Mouse (Mus musculus) intestine, embryonic 16.5 days (tissue): ENCODE results near the gene Emc9. TPM values are rescaled to one million over a fixed set of nuclear protein-coding genes. Genes with fewer than 3 reads are reported as not detected.

Experiments used
- ATAC-seq: fragments of 200-750 bp; cut with Nextera tagmentation; 2 replicates; pipeline ENCODE4 v1.8.0; 2017; ENCODE audit warnings: moderate TSS enrichment, moderate library complexity
- H3K27ac ChIP-seq: fragments of 300-500 bp; sonication (generic); 2 replicates; pipeline ENCODE4 v1.5.1; 2014; ENCODE audit warnings: mild to moderate bottlenecking, low read length
- H3K27me3 ChIP-seq: fragments of 300-500 bp; sonication (generic); replicated peaks from 2 replicates; pipeline ENCODE4 v1.6.1; 2014; ENCODE audit warnings: low read length, control low read depth, mixed read lengths; ENCODE audit not compliant: control insufficient read depth, insufficient read depth
- H3K36me3 ChIP-seq: fragments of 300-500 bp; sonication (generic); 2 replicates; pipeline ENCODE4 v1.6.1; 2014; ENCODE audit warnings: low read length, control low read depth; ENCODE audit not compliant: control insufficient read depth, insufficient read depth
- H3K4me1 ChIP-seq: fragments of 300-500 bp; sonication (generic); 2 replicates; pipeline ENCODE4 v1.6.1; 2014; ENCODE audit warnings: low read length, control low read depth, mixed read lengths; ENCODE audit not compliant: control insufficient read depth, insufficient read depth
- H3K4me2 ChIP-seq: fragments of 300-500 bp; sonication (generic); 2 replicates; pipeline ENCODE4 v1.6.1; 2014; ENCODE audit warnings: low read depth, low read length, control low read depth
- H3K4me3 ChIP-seq: fragments of 300-500 bp; sonication (generic); 2 replicates; pipeline ENCODE4 v1.5.1; 2014; ENCODE audit warnings: mild to moderate bottlenecking, low read length
- H3K9ac ChIP-seq: fragments of 300-500 bp; sonication (generic); 2 replicates; pipeline ENCODE4 v1.6.1; 2014; ENCODE audit warnings: low read depth, low read length
- H3K9me3 ChIP-seq: fragments of 300-500 bp; sonication (generic); 2 replicates; pipeline ENCODE4 v1.6.1; 2016; ENCODE audit warnings: low read length, control low read depth; ENCODE audit not compliant: control insufficient read depth
- WGBS: fragments of 180-500 bp; shearing (Covaris S2); extraction: QIAGEN DNeasy Blood & Tissue Kit; methylation state at CpG from one replicate; pipeline ENCODE4 v1.1.7; 2014; 5-methylcytosine and 5-hydroxymethylcytosine counted together
- polyA plus RNA-seq: library from polyadenylated mRNA; unstranded; fragments of >200 nt; fragmentation: Nextera tagmentation; extraction: Ambion mirVana; gene quantifications from 2 replicates; pipeline ENCODE4 v1.2.1, GENCODE M21; 2015

The Emc9 gene
- polyA plus RNA-seq, 1 experiment from 2014 or later, result 14.0 TPM

DNA sequence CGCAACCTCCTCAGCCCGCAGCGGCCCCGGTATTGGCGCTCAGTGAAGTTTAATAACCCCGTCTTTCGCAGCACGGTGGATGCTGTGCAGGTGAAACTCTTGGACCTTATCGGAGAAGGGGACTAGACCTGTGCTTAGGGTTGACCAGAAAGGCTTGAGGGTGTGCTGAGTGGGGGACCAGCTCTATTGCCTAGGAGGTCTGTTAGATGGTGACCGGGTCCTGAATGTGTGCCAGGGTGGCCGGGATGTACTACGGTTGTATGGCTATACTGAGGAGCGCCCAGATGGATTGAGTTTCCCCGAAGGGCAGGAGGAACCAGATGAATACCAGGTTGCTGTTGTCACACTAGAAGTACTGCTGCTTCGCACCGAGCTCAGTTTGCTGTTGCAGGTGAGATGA is 7.1 kb upstream of the Emc9 start:
- H3K4me1 ChIP-seq, result peaks cover 19% of the 10 kb centered on the region
- no peaks in the 10 kb centered on the region for H3K27me3 ChIP-seq
- H3K9me3 ChIP-seq, result no peaks in the 10 kb centered on the region
- peak overlapping the region; percentile 84 for H3K4me3 ChIP-seq
- H3K27ac ChIP-seq, result peak overlapping the region; percentile 78
- H3K36me3 ChIP-seq, result peaks cover 11% of the 10 kb centered on the region
- H3K4me2 ChIP-seq, result peak overlapping the region; percentile 56
- ATAC-seq, result no peak
- 4% methylated on average over 16 of the region's 16 CpGs for WGBS
- H3K9ac ChIP-seq, result peak overlapping the region; percentile 88

DNA sequence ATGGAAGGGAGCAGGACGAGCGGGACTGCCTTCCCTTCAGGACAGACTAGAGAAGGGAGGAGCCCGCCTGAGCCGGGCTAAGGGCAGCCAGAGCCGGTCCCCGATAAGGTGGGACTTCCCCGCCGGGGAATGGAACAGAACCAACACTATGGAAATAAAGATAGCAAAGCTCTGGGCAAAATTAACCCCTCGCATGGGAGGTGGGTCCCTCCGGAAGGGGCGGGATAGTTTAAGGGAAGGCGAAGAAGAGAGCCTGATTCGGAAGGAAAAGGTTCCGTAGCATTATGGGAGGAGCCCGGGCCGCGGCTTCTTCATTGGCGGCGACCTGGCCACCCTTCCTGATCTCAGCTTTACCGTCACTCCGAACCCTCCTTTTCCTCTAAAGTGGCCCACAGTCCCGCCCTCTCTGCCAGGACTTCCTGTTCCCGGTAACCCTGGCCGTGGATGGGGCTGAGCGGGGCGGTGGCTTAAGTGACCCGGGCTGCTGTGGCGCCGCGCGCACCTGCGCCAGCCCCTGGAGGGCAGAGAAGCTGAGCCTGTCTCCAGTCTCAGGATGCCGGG is 6.3 kb upstream of the Emc9 start, which contains the start of gene Rnf31:
Rnf31 (plus strand) TSS at position 378 of the 561 bp plus-strand sequence.
- Histone ChIP-seq H3K9ac (peak within 1 kb of the TSS; percentile 88), H3K9me3 (no peaks in the 10 kb centered on the region), H3K4me1 (peaks cover 19% of the 10 kb centered on the region), H3K36me3 (peaks cover 8% of the 10 kb centered on the region), H3K4me3 (peak within 1 kb of the TSS; percentile 84), H3K27ac (peak within 1 kb of the TSS; percentile 96), H3K27me3 (no peaks in the 10 kb centered on the region), H3K4me2 (peak within 1 kb of the TSS; percentile 56)
- under 1% methylated on average over 33 of the region's 33 CpGs for WGBS
- peak; percentile 90 for ATAC-seq

DNA sequence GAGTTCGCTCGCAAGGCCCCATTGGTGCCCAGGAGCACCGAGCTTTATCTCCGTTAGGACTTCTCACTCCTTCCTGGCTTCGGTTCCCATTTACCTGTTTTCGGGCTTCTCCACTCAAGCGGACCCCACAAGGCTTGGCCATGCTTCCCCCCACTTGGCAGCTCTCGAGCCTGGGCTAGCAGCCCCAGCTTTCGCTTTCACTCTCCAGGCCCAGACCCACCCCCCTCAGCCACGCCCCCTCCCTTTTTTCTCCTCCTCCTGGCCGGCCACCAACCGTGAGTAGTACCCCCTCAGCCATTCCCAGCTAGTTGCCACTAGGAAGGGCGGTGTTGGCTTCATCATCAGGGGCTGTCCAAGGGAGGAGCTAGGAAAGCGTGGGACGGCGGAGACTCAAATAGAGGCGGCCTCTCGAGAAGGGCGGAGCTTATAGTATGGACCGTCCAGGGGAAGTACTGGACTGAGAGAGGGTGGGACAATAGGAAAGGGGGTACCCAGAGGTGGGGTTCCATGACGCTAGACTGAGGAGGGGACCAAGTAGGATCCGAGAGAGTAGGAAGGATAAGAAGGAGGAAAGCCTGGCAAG is 5.7 kb upstream of the Emc9 start, which contains the start of gene Psme2:
Psme2 (minus strand) TSS at position 366 of the 583 bp plus-strand sequence.
- Histone ChIP-seq H3K4me1 (peaks cover 19% of the 10 kb centered on the region), H3K36me3 (peaks cover 6% of the 10 kb centered on the region), H3K27ac (peak within 1 kb of the TSS; percentile 96), H3K4me2 (peak within 1 kb of the TSS; percentile 56), H3K4me3 (peak within 1 kb of the TSS; percentile 84), H3K9me3 (no peaks in the 10 kb centered on the region), H3K27me3 (no peaks in the 10 kb centered on the region), H3K9ac (peak within 1 kb of the TSS; percentile 88)
- WGBS, result 0% methylated on average over 22 of the region's 22 CpGs
- ATAC-seq, result peak; percentile 96

DNA sequence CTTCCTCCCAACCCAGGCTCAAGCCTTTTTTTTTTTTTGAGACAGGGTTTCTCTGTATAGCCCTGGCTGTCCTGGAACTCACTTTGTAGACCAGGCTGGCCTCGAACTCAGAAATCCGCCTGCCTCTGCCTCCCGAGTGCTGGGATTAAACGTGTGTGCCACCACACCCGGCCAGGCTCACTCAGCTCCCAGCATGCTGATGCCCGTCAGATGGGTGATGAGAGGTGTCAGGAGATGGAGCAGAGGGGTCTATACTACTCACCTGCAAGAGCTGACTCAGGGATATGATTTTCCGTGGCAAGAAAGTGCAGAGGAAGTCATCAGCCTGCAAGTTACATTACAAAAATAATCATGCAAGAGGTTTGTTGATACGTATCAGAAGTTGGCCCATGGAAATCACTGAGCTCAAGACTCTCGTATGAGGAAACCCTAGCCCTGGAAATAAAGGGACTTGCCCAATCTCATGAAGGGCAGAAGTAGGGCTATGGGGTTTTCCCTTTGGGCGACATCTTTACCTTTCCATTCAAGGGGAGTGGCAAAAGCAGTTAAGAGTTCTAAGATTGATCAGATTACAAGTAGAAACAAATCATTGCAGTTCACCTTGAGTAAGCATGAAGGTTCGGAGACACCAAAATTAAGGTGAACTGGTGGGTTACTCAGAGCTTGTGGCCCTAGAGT is 4.8 kb upstream of the Emc9 start:
- 77% methylated on average over 11 of the region's 11 CpGs for WGBS
- Histone ChIP-seq H3K9me3 (no peaks in the 10 kb centered on the region), H3K9ac (peak overlapping the region; percentile 79), H3K4me1 (peaks cover 22% of the 10 kb centered on the region), H3K36me3 (peaks cover 3% of the 10 kb centered on the region), H3K4me3 (peak overlapping the region; percentile 84), H3K27ac (peak overlapping the region; percentile 79), H3K4me2 (peak overlapping the region; percentile 56), H3K27me3 (no peaks in the 10 kb centered on the region)
- ATAC-seq, result no peak

DNA sequence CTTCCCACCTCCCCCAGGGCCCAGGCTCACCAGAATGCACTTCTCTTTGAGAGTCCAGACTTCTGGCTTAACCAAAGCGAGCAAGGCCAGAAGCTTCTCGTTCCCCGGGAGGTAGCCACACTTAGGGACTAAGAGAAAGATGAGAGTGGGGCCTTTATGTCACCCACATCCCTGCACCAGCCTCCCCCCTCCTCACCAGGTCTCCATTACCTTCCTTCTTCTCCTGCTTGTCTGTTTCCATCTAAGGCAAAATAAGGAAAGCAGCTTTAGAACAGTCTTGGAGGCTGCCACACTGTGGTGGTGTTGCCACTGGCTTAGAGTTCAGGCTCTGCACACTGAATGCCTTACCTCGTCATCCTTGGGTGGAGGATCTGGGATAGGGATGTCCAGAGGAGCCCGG is 4.2 kb upstream of the Emc9 start:
- WGBS, result 92% methylated on average over 5 of the region's 5 CpGs

DNA sequence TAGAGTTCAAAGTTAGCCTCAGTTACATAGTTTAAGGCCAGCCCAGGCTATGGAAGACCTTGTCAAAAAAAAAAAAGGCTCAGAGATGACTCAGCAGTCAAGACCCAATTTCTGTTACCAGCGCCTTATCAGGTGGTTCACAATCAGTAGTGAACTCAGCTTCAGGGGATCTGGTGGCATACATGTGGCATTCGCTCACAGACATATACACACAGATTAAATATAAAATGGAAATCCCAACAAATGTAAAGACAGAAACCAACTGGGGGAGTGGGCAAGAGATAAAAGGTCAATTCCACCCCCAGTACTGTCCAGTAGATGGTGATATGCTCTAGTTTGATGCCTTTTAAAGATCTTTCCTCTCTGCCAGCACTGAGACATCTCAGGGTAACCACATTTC is 1.0 kb upstream of the Emc9 start:
- Histone ChIP-seq H3K36me3 (peaks cover under 1% of the 10 kb centered on the region; the same call in 1 of the 2 replicates), H3K9me3 (no peaks in the 10 kb centered on the region), H3K27me3 (no peaks in the 10 kb centered on the region), H3K27ac (peak overlapping the region; percentile 70; the same call in 1 of the 2 replicates), H3K4me3 (no peak overlapping the region), H3K9ac (no peak overlapping the region), H3K4me2 (no peak overlapping the region), H3K4me1 (peaks cover 13% of the 10 kb centered on the region)
- WGBS, result 92% methylated on average over 2 of the region's 2 CpGs
- ATAC-seq, result no peak

More for the DNA sequence above, 4.2 kb upstream of the Emc9 start:
- no peaks in the 10 kb centered on the region for H3K27me3 ChIP-seq
- H3K9ac ChIP-seq, result no peak overlapping the region
- ATAC-seq, result no peak
- no peaks in the 10 kb centered on the region for H3K9me3 ChIP-seq
- H3K27ac ChIP-seq, result no peak overlapping the region
- no peak overlapping the region for H3K4me2 ChIP-seq
- H3K36me3 ChIP-seq, result no peaks in the 10 kb centered on the region; the same call in 1 of the 2 replicates
- H3K4me3 ChIP-seq, result no peak overlapping the region
- peaks cover 25% of the 10 kb centered on the region for H3K4me1 ChIP-seq

DNA sequence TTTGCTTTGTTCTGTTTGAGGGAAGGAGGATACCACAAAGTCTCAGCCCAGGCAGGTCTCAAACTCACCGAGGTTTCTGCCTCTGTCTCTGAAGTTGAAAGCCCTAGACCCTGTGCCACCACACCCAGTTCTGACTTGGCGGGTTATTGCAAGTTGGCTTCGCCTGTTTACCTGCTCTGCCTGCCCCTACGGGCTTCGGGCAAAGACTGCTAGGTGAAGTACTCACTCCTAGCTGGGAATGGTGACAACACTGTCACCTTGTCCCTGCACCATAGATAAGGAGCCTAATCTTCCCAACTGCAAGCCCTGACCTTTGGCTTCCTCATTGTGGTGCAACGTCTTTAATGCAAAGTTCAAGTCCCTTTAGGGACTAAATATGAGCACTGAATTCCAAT is 461 bp upstream of the Emc9 start:
- H3K4me1 ChIP-seq, result peaks cover 13% of the 10 kb centered on the region
- 40% methylated on average over 6 of the region's 6 CpGs for WGBS
- H3K4me2 ChIP-seq, result peak overlapping the region; percentile 91
- ATAC-seq, result peak; percentile 82
- peak overlapping the region; percentile 70; the same call in 1 of the 2 replicates for H3K27ac ChIP-seq
- H3K9ac ChIP-seq, result no peak overlapping the region
- H3K27me3 ChIP-seq, result no peaks in the 10 kb centered on the region
- peaks cover 7% of the 10 kb centered on the region; the same call in 1 of the 2 replicates for H3K36me3 ChIP-seq
- H3K4me3 ChIP-seq, result no peak overlapping the region
- no peaks in the 10 kb centered on the region for H3K9me3 ChIP-seq

DNA sequence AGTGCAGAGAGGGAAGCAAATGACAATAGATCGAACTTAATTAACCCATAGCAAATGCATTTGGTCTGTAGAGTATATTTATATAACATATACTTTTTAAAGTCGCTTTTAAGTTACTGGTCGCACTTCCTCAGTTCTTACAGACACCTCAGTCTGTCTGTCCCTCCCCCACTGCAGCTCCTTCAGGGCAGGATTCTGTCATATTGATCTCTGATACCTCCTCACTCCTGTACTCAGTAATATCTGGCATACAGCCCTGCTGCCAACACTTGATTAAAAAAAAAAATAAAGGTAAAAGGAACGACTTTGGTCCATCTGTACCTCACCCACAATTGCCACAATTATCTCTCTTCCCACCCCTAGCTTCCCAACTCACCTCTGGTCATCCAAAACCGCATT is 800 bp downstream of the Emc9 start:
- 37% methylated on average over 5 of the region's 5 CpGs for WGBS
- Histone ChIP-seq H3K27me3 (no peaks in the 10 kb centered on the region), H3K4me3 (peak overlapping the region; percentile 64), H3K4me1 (0 out of 2 replicates have a peak, but pooled peaks cover 9% of the 10 kb centered on the region), H3K4me2 (peak overlapping the region; percentile 91), H3K36me3 (peaks cover 13% of the 10 kb centered on the region), H3K27ac (no peak overlapping the region), H3K9ac (peak overlapping the region; percentile 74), H3K9me3 (no peaks in the 10 kb centered on the region)
- ATAC-seq, result no peak

DNA sequence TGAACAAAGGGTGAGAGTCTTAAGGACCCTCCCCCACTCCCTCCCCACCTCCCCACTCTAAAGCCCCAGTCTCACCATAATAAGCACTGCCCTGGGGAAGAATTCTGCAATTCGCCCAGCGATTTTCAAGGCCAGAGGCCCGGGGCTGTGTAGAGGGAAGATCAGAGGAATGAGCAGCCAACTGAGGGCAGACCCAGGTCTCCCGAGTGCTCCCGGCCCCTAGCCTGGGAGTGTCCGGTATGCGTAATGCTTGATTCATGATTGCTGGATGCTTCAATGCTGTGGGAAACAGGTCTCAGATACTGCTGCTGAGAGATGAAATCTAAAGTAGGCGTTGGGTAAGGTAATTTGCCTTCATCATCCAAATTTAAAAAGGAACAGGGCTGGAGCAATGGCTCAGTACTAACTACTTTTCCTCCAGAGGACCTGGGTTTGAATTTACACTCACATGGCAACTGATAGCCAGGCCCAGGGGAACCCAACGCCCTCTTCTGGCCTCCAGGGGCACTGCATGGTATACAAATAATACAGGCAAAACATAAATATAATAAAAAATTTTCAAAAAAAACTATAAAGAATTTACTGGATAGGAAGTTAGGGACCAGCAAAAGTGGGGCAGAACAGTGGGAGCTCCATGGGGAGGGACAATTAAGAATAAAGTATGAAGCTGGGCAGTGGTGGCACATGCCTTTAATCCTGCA is 3.0 kb downstream of the Emc9 start:
- H3K27ac ChIP-seq, result no peak overlapping the region
- H3K4me1 ChIP-seq, result peaks cover 18% of the 10 kb centered on the region
- no peak overlapping the region for H3K9ac ChIP-seq
- H3K4me3 ChIP-seq, result no peak overlapping the region
- no peaks in the 10 kb centered on the region for H3K27me3 ChIP-seq
- no peak for ATAC-seq
- H3K9me3 ChIP-seq, result no peaks in the 10 kb centered on the region
- H3K4me2 ChIP-seq, result no peak overlapping the region
- H3K36me3 ChIP-seq, result peaks cover 13% of the 10 kb centered on the region
- WGBS, result 69% methylated on average over 9 of the region's 9 CpGs
